Mouse (Mus musculus): ENCODE measurements around the gene Olfr312.

The Olfr312 gene

DNA sequence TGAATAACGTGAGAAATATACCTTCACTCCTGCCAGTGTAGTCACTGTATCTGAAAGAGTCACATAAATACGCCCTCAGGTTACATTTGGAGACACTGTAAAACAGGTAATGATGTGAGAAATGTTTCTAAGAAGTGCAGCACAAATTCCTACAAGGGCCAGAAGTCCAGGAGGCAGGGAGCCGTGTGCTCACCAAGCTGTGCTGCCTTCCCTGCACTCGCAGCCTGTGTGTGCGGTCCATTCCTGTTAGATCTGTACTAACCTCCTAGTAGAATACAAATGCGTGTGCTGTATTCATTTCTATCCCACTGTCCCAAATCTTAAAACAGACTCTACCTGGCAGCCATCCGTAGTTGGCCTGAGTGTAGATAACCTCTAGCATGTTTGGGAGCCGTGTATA, 31.7 kb downstream of the Olfr312 start:
- in situ Hi-C loops (cut with MboI, MseI): no loop called here

DNA sequence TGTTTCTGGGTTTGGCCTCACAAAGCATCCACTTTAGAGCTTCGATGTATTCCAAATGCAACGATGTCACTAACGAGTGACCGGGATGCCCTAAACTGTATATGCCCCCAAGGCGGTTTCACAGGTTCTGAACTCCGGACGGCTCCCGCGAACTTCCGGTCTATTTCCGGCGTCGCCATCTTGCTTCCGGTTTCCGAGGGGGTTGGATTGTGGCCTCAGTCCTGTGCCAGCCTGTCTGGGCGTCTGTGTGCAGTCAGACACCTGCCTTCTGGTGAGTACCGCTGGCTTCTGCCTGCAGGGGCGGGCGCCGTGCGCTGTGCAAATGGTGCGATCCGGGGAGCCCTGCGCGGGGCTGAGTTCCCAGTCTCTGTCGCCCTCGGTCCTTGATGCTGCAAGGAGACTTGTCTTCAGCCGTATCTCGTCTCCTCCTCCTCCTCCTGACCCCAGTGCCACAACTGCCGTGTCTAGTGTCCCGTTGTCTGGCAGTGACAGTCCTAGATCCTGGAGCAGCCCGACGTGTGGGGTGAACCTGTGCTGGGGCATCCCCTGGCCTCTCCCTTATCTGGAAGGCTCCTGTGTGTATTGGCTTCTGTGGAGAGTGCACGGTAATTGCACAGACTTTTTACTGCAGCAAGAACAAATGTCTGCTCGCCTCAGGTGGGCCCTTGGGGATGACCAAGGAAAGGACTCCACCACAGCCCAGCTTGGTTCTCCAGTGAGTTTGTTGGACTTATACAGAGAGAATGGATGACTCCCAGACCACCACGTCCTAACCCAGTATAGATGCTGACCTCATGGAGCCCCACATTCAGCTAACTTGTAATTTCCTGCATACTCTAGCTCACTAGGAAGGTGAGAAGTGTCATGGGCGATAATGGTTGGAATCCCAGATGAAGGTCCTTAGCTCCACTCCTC, 38.3 kb downstream of the Olfr312 start, which contains the start of gene 2810021J22Rik:
Gene 2810021J22Rik (plus strand): TSS at position 178 of the 915 bp plus-strand sequence.
- in situ Hi-C loops (cut with MboI, MseI): no loop called here

- in situ Hi-C loops (cut with MboI, MseI): no loop called here
Measured at GRCm38 (mm10) chr11:58867954-58868330, 38.9 kb downstream of the Olfr312 start.

GRCm38 (mm10) chr11:58870961-58871360, 41.9 kb downstream of the Olfr312 start:
- in situ Hi-C loops (cut with MboI, MseI): no loop called here

DNA sequence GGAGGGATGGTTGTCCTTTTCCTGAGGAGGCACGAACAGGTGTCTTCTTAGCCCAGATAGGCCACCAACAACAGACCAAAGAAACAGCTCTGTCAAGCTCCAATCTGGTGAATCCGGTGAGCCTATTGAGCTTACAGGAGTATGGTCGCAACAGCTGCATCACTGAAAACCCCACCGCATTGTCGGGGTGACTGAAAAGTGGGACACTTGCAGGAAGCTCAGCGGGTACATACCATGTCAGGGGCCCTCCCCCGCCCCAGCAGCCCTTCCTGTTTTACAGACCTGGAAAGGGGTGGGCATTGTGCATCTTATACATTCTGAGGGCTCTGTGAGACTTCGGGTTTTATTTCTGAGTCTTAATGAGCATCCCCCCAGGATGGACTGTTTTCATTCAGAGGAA, 54.7 kb downstream of the Olfr312 start:
- in situ Hi-C loops (cut with MboI, MseI): no loop called here

All from T-helper 2 cell (primary cell).